Mouse (Mus musculus) embryonic facial prominence, embryonic 12.5 days (tissue): ENCODE measurements around the gene Mmp17. TPM values are rescaled to one million over a fixed set of nuclear protein-coding genes. Genes with fewer than 3 reads are reported as not detected.
"Not testable (repeated sequence)": the region's sequence is repeated elsewhere in the genome, so short reads cannot be mapped to it uniquely, and the experiment has no call there.

ENCODE experiments used
- ATAC-seq: fragments of 200-750 bp; cut with Nextera tagmentation; 2 replicates; pipeline ENCODE4 v1.8.0; 2017; ENCODE audit not compliant: insufficient number of reproducible peaks, insufficient read depth, low FRiP score, low TSS enrichment
- H3K27ac ChIP-seq: fragments of 300-500 bp; sonication (generic); 2 replicates; pipeline ENCODE4 v1.5.1; 2016; ENCODE audit warnings: mild to moderate bottlenecking
- H3K27me3 ChIP-seq: fragments of 300-500 bp; sonication (generic); 2 replicates; pipeline ENCODE4 v1.6.1; 2016; ENCODE audit warnings: mild to moderate bottlenecking, moderate library complexity
- H3K36me3 ChIP-seq: fragments of 300-500 bp; sonication (generic); 2 replicates; pipeline ENCODE4 v1.6.1; 2016; ENCODE audit warnings: mild to moderate bottlenecking
- H3K4me1 ChIP-seq: fragments of 300-500 bp; sonication (generic); 2 replicates; pipeline ENCODE4 v1.6.1; 2016
- H3K4me2 ChIP-seq: fragments of 300-500 bp; sonication (generic); replicated peaks from 2 replicates; pipeline ENCODE4 v1.6.1; 2016; ENCODE audit warnings: mild to moderate bottlenecking, moderate library complexity
- H3K4me3 ChIP-seq: fragments of 300-500 bp; sonication (generic); 2 replicates; pipeline ENCODE4 v1.5.1; 2016; ENCODE audit warnings: mild to moderate bottlenecking
- H3K9ac ChIP-seq: fragments of 300-500 bp; sonication (generic); 2 replicates; pipeline ENCODE4 v1.6.1; 2016; ENCODE audit warnings: mild to moderate bottlenecking, moderate library complexity
- H3K9me3 ChIP-seq: fragments of 300-500 bp; sonication (generic); 2 replicates; pipeline ENCODE4 v1.6.1; 2016; ENCODE audit warnings: mild to moderate bottlenecking, moderate library complexity
- WGBS: fragments of 180-500 bp; shearing (Covaris S2); methylation state at CpG from one replicate; pipeline ENCODE4 v1.1.7; 2016; 5-methylcytosine and 5-hydroxymethylcytosine counted together
- polyA plus RNA-seq: library from polyadenylated mRNA; unstranded; fragments of >200 nt; fragmentation: Nextera tagmentation; extraction: Ambion mirVana; gene quantifications from 2 replicates; pipeline ENCODE4 v1.2.1, GENCODE M21; 2016

The Mmp17 gene
- polyA plus RNA-seq, 1 experiment from 2014 or later, result 3.7 TPM

DNA sequence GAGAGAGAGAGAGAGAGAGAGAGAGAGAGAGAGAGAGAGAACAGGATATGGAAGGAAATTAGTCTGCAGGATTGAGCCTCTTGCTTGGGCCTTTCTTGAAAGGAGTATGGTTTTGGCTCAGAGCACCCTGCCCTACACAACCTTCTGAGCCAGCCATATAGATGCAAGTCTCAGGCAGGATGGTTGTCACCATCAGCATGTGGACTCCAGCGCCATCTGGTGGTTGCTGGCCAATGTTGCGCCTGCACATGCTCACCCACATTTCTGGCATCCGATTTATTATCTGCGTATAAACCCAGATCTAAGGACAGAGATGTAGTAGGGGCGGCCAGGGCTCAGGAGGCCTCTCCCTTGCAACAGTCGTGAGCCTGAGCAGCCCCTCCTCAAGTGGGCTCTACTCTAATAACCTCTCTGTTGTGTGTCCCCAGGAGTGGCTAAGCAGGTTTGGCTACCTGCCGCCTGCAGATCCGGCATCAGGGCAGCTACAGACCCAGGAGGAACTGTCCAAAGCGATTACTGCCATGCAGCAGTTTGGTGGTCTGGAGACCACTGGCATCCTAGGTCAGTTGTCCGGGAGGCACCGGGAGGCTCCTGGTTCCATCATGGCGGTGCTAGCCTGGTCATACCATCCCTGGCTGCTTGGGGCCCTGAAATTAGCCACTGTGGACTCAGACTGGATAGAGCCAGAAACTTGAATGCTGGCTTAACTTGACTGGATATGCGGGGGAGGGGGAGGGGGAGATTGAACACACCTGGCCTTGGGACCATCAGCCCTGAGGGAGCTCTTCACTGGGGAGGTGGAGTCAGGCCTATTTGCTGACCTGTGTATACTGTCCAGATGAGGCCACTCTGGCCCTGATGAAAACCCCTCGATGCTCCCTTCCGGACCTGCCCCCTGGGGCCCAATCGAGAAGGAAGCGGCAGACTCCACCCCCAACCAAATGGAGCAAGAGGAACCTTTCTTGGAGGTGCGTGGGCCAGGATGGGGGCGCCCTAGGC is 10.4 kb downstream of the Mmp17 start:
- Histone ChIP-seq H3K9me3 (no peaks in the 10 kb centered on the region), H3K27me3 (no peaks in the 10 kb centered on the region), H3K4me3 (no peak overlapping the region), H3K27ac (no peak overlapping the region), H3K36me3 (no peaks in the 10 kb centered on the region), H3K4me1 (0 out of 2 replicates have a peak, but pooled peaks cover 3% of the 10 kb centered on the region), H3K9ac (no peak overlapping the region), H3K4me2 (no peak overlapping the region)
- no peak for ATAC-seq
- 30% methylated on average over 19 of the region's 19 CpGs for WGBS

GRCm38 (mm10) chr5:129602071-129602487 is 18.1 kb downstream of the Mmp17 start:
- ATAC-seq, result no peak
- Histone ChIP-seq H3K27me3 (no peaks in the 10 kb centered on the region), H3K9ac (no peak overlapping the region), H3K36me3 (0 out of 2 replicates have a peak, but pooled peaks cover 4% of the 10 kb centered on the region), H3K4me3 (no peak overlapping the region), H3K4me2 (no peak overlapping the region), H3K4me1 (no peaks in the 10 kb centered on the region), H3K9me3 (no peaks in the 10 kb centered on the region), H3K27ac (no peak overlapping the region)
- WGBS, result 34% methylated on average over 16 of the region's 16 CpGs

DNA sequence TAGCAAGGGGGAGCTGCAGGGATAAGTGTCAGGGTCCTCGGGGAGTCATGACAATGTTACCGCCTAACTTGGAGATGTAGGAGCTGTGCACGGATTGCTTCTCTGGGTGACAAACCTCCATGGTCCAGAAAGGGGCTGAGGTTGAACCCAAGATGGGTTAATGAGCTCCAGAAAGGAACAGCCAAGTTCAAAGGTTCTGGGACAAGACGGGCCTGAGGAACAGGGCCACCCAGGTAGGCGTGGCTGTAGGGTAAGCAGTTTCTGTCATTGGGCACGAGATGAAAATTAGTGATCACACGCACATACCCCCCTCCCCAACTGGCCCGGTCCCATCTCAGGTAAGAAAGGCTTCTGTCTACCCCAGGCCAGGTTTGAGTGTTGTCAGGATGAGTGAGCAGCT is 23.5 kb downstream of the Mmp17 start:
- no peaks in the 10 kb centered on the region for H3K36me3 ChIP-seq
- 76% methylated on average over 8 of the region's 8 CpGs for WGBS
- ATAC-seq, result no peak
- no peaks in the 10 kb centered on the region for H3K27me3 ChIP-seq
- H3K4me1 ChIP-seq, result no peaks in the 10 kb centered on the region
- no peak overlapping the region for H3K9ac ChIP-seq
- no peak overlapping the region for H3K4me3 ChIP-seq
- no peak overlapping the region for H3K27ac ChIP-seq
- H3K4me2 ChIP-seq, result no peak overlapping the region
- no peaks in the 10 kb centered on the region for H3K9me3 ChIP-seq

DNA sequence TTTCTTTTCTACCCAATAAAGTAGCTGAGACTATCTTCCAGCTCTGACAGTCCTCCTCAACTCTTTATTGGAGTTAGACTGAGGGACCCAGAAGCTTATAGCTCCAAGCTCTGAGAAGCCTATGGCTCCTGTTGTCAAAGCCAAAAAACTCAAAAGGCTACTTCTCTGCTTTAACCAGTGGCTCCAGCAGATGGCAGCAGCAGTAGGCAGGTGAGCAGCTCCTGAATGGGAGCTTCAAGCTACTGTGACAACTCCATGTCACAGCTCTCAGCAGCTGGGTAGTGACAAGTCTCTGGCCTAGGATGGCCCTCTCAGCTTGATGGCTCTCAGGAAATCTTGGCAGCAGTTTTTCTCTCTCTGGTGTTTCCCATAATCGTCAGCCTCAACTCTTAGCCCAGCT is 27.1 kb downstream of the Mmp17 start:
- Histone ChIP-seq H3K36me3 (no peaks in the 10 kb centered on the region), H3K9ac (no peak overlapping the region), H3K9me3 (no peaks in the 10 kb centered on the region), H3K27me3 (no peaks in the 10 kb centered on the region), H3K4me3 (no peak overlapping the region), H3K4me1 (no peaks in the 10 kb centered on the region), H3K27ac (no peak overlapping the region), H3K4me2 (no peak overlapping the region)
- ATAC-seq, result no peak
- WGBS, result 14% methylated on average over 1 of the region's 1 CpGs

DNA sequence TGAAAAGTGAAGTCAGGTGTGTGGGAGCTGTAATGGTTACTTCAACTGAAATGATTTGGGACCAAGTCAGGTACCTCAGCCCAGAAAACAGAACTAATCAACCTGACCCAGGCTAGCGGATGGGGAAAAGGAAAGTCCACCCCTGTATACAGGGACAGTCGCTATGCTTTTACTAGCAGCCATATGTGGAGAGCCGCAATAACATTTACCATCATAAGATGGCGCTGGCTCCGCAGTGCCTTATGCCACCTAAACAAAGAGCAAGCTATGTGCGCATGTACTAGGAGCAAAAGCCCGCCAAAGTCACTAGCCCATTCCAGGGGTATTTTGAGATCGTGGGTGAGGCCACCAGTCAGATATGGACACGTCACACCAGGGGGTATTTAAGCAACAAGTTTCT is 36.6 kb downstream of the Mmp17 start:
- H3K9ac ChIP-seq, H3K9me3 ChIP-seq, H3K4me2 ChIP-seq, H3K27me3 ChIP-seq, ATAC-seq, H3K36me3 ChIP-seq, H3K4me1 ChIP-seq, H3K4me3 ChIP-seq, H3K27ac ChIP-seq: not testable (repeated sequence)
- WGBS, result 58% methylated on average over 9 of the region's 9 CpGs

DNA sequence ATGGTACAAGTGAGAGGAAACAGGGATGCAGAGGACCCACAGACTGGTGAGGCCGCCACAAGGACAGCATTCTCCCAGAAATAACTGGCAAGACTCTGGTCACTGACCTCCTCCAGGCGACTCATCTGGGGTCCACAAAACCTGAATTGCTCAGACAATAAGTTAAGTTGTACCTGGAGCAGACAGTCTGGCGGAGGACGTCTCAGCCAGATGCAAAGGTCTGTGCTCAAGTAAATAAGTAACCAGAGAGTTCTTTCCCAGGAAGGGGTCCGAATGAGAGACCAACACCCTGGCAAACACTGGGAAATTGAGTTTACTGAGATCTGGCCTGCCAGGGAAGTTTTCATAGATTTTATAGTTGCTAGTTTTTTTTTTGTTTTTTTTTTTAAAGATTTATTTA is 37.4 kb downstream of the Mmp17 start:
- 83% methylated on average over 5 of the region's 5 CpGs for WGBS
- Histone ChIP-seq H3K9me3 (no peaks in the 10 kb centered on the region), H3K9ac (no peak overlapping the region)

GRCm38 (mm10) chr5:129626099-129626498 is 42.1 kb downstream of the Mmp17 start:
- no peak overlapping the region for H3K4me3 ChIP-seq
- H3K27me3 ChIP-seq, result no peaks in the 10 kb centered on the region
- no peak overlapping the region for H3K4me2 ChIP-seq
- no peaks in the 10 kb centered on the region for H3K36me3 ChIP-seq
- no peaks in the 10 kb centered on the region for H3K9me3 ChIP-seq
- 84% methylated on average over 6 of the region's 6 CpGs for WGBS
- no peaks in the 10 kb centered on the region for H3K4me1 ChIP-seq
- H3K27ac ChIP-seq, result no peak overlapping the region
- ATAC-seq, result no peak
- H3K9ac ChIP-seq, result no peak overlapping the region

More for the DNA sequence above, 37.4 kb downstream of the Mmp17 start:
- Histone ChIP-seq H3K4me1 (no peaks in the 10 kb centered on the region), H3K4me3 (no peak overlapping the region), H3K36me3 (no peaks in the 10 kb centered on the region), H3K27me3 (no peaks in the 10 kb centered on the region), H3K4me2 (no peak overlapping the region), H3K27ac (no peak overlapping the region)
- no peak for ATAC-seq

DNA sequence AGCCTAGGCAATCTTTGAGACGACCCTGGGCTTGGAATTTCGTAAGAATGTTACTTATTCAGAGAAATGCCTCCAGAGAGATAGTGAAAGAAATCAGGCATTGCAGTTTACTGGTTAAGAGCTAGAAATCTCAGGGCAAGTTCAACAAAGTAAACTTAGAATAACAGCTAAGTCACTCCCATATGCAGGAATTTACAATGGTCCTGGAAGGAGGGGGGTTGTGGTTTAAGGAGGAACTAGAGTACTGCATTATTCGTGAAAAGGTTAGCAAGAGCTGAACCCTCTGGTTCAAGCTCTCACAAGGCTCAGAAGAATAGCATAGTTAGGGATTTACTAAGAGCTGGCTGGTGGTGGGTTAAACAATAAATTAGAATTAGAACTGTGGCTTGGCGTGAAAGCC is 42.6 kb downstream of the Mmp17 start:
- not testable (repeated sequence) for H3K4me1 ChIP-seq, H3K9ac ChIP-seq, H3K27ac ChIP-seq, ATAC-seq, H3K9me3 ChIP-seq, H3K4me3 ChIP-seq, H3K36me3 ChIP-seq, H3K4me2 ChIP-seq, H3K27me3 ChIP-seq
- 81% methylated on average over 4 of the region's 4 CpGs for WGBS

- not testable (repeated sequence) for H3K36me3 ChIP-seq, H3K9ac ChIP-seq, H3K9me3 ChIP-seq, H3K4me2 ChIP-seq, H3K27ac ChIP-seq, H3K4me1 ChIP-seq, H3K4me3 ChIP-seq, ATAC-seq, H3K27me3 ChIP-seq
- WGBS, result 85% methylated on average over 2 of the region's 2 CpGs
Observed at GRCm38 (mm10) chr5:129632270-129633250, 48.6 kb downstream of the Mmp17 start.

DNA sequence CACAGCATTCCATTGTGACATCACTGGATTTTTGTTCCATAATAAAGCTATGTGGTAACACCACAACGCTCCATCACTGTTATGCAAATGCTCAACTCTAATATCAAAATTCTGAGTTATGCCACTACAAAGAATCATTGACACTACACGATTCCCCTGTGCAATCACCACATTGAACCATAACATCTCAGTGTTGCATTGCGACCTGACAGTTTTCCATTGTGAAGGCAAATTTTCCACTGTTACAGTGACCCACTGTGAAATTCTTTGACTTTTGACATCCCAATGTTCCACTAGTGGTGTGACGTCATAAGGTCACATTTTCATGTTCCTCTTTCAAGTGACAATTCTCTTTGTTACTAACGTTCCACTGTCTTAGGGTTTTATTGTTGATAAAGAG is 66.9 kb downstream of the Mmp17 start:
- Histone ChIP-seq H3K4me1 (no peaks in the 10 kb centered on the region), H3K27me3 (no peaks in the 10 kb centered on the region), H3K36me3 (0 out of 2 replicates have a peak, but pooled peaks cover 4% of the 10 kb centered on the region), H3K9ac (no peak overlapping the region), H3K9me3 (no peaks in the 10 kb centered on the region), H3K27ac (no peak overlapping the region), H3K4me2 (no peak overlapping the region), H3K4me3 (no peak overlapping the region)
- 93% methylated on average over 5 of the region's 5 CpGs for WGBS
- ATAC-seq, result no peak

GRCm38 (mm10) chr5:129657016-129657415 is 73.0 kb downstream of the Mmp17 start:
- Histone ChIP-seq H3K36me3 (peaks cover 49% of the 10 kb centered on the region), H3K27me3 (no peaks in the 10 kb centered on the region), H3K4me3 (no peak overlapping the region), H3K9me3 (no peaks in the 10 kb centered on the region), H3K27ac (no peak overlapping the region), H3K9ac (no peak overlapping the region), H3K4me1 (no peaks in the 10 kb centered on the region), H3K4me2 (no peak overlapping the region)
- 94% methylated on average over 10 of the region's 10 CpGs for WGBS
- ATAC-seq, result no peak
